Mouse (Mus musculus) MEL (cell line): ENCODE measurements around the gene Lhfpl2.

Source experiments
- BHLHE40 ChIP-seq: IDR thresholded peaks from 2 replicates; pipeline ENCODE4 v1.6.1; 2012; ENCODE audit warnings: low read depth, mild to moderate bottlenecking, inconsistent platforms, low read length, improper control_type of control experiment, borderline replicate concordance
- CTCF ChIP-seq, 3 experiments: IDR thresholded peaks in 2 of 3; conservative IDR thresholded peaks in 1 of 3; 2 replicates each; pipeline ENCODE4 v1.5.1; 2011 to 2012; ENCODE audit warnings: low read length in 3 of 3, low read depth in 2 of 3, mild to moderate bottlenecking in 2 of 3, improper control_type of control experiment in 1 of 3, inconsistent platforms in 1 of 3, mixed read lengths in 1 of 3, moderate library complexity in 1 of 3; ENCODE audit not compliant: control insufficient read depth in 1 of 3, insufficient read depth in 1 of 3, poor library complexity in 1 of 3, severe bottlenecking in 1 of 3
- ELF1 ChIP-seq: IDR thresholded peaks from 2 replicates; pipeline ENCODE4 v1.6.1; 2014; ENCODE audit warnings: low read depth, mild to moderate bottlenecking, inconsistent platforms, low read length, improper control_type of control experiment, moderate library complexity
- EP300 ChIP-seq, 2 experiments: IDR thresholded peaks; 2 replicates each; pipeline ENCODE4 v1.6.1; 2011; ENCODE audit warnings: improper control_type of control experiment in 2 of 2, low read length in 2 of 2, low read depth in 1 of 2, mild to moderate bottlenecking in 1 of 2
- ETS1 ChIP-seq: IDR thresholded peaks from 2 replicates; pipeline ENCODE4 v1.6.1; 2012; ENCODE audit warnings: low read depth, mild to moderate bottlenecking, inconsistent platforms, low read length, improper control_type of control experiment, moderate library complexity
- KAT2A ChIP-seq: conservative IDR thresholded peaks from 2 replicates; pipeline ENCODE4 v1.6.1; 2012; ENCODE audit warnings: low read depth, low read length, improper control_type of control experiment, inconsistent platforms
- MAX ChIP-seq: IDR thresholded peaks from 2 replicates; pipeline ENCODE4 v1.6.1; 2011; ENCODE audit warnings: low read length, improper control_type of control experiment
- POLR2A ChIP-seq, 2 experiments: IDR thresholded peaks; 2 replicates each; pipeline ENCODE4 v1.6.1; 2011 to 2012; ENCODE audit warnings: low read length in 2 of 2, mild to moderate bottlenecking in 2 of 2, control low read depth in 1 of 2, improper control_type of control experiment in 1 of 2, low read depth in 1 of 2, moderate library complexity in 1 of 2; ENCODE audit not compliant: control insufficient read depth in 1 of 2, insufficient read depth in 1 of 2, poor library complexity in 1 of 2
- RCOR1 ChIP-seq: IDR thresholded peaks from 2 replicates; pipeline ENCODE4 v1.6.1; 2012; ENCODE audit warnings: low read depth, mild to moderate bottlenecking, inconsistent platforms, low read length, improper control_type of control experiment
- TBP ChIP-seq: IDR thresholded peaks from 2 replicates; pipeline ENCODE4 v1.8.0; 2011; ENCODE audit warnings: low read depth, low read length, improper control_type of control experiment
- USF1 ChIP-seq: IDR thresholded peaks from 2 replicates; pipeline ENCODE4 v1.6.1; 2014; ENCODE audit warnings: low read depth, mild to moderate bottlenecking, inconsistent platforms, low read length, improper control_type of control experiment, moderate library complexity
- ZNF384 ChIP-seq: IDR thresholded peaks from 2 replicates; pipeline ENCODE4 v1.6.1; 2012; ENCODE audit warnings: low read depth, mild to moderate bottlenecking, inconsistent platforms, low read length, improper control_type of control experiment

DNA sequence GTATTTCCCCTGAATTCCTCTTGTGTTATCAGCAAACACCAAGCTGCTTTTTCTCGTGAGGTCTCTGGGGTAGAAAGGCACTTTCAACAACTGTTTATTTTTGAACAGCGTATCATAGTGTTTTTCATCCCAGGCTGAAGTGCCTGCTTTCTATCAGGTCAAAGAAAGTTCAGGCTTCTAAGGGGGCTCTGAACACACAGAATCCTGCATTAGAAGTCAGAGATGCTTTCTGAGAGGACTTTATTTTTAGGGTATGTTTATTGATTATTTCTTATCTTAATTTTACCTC, 19.6 kb upstream of the Lhfpl2 start:
- TF ChIP-seq ETS1: no peak
- no peak for TF ChIP-seq CTCF (IDR thresholded peaks at IDR 0.05 in 2 of 3, conservative IDR thresholded peaks at IDR 0.05 in 1 of 3; ENCODE audit: control insufficient read depth in 1 of 3, insufficient read depth in 1 of 3, low read depth in 2 of 3, low read length in 3 of 3, poor library complexity in 1 of 3, severe bottlenecking in 1 of 3)
- TF ChIP-seq RCOR1: no peak
- TF ChIP-seq TBP: no peak
- no peak for TF ChIP-seq BHLHE40
- no peak for TF ChIP-seq POLR2A (IDR thresholded peaks at IDR 0.05; ENCODE audit: control insufficient read depth in 1 of 2, insufficient read depth in 1 of 2, low read depth in 1 of 2, low read length in 2 of 2, poor library complexity in 1 of 2)
- TF ChIP-seq EP300 (IDR thresholded peaks at IDR 0.05; ENCODE audit: low read depth in 1 of 2, low read length in 2 of 2): no peak
- no peak for TF ChIP-seq MAX
- no peak for TF ChIP-seq USF1
- no peak for TF ChIP-seq ELF1
- TF ChIP-seq ZNF384: no peak
- TF ChIP-seq KAT2A: no peak
